Mouse (Mus musculus) heart, adult 2 months (tissue): ENCODE measurements around the gene Lonrf2. TPM values are rescaled to one million over a fixed set of nuclear protein-coding genes. Genes with fewer than 3 reads are reported as not detected.

Source experiments
- DNase-seq, 2 experiments: peaks; one replicate each; pipeline ENCODE4 v3.0.0; 2021
- H3K27ac ChIP-seq: fragments of 200-600 bp; 2 replicates; pipeline ENCODE4 v1.8.1; 2022
- H3K27me3 ChIP-seq: fragments of 200-500 bp; 2 replicates; pipeline ENCODE4 v1.6.1; 2012; ENCODE audit warnings: mild to moderate bottlenecking, low read length, inconsistent platforms, mixed read lengths; ENCODE audit not compliant: control insufficient read depth, insufficient read depth
- H3K36me3 ChIP-seq: fragments of 200-500 bp; 2 replicates; pipeline ENCODE4 v1.6.1; 2012; ENCODE audit warnings: low read length, inconsistent platforms; ENCODE audit not compliant: control insufficient read depth, insufficient read depth
- H3K4me1 ChIP-seq: fragments of 200-500 bp; 2 replicates; pipeline ENCODE4 v1.6.1; 2011; ENCODE audit warnings: low read length; ENCODE audit not compliant: control insufficient read depth, insufficient read depth
- H3K4me3 ChIP-seq: fragments of 200-600 bp; 2 replicates; pipeline ENCODE4 v1.8.1; 2022
- H3K79me2 ChIP-seq: fragments of 200-500 bp; replicated peaks from 2 replicates; pipeline ENCODE4 v1.6.1; 2012; ENCODE audit warnings: mild to moderate bottlenecking, inconsistent platforms, low read length, moderate library complexity, mixed read lengths; ENCODE audit not compliant: control insufficient read depth, insufficient read depth
- H3K9ac ChIP-seq: fragments of 200-500 bp; 2 replicates; pipeline ENCODE4 v1.6.1; 2012; ENCODE audit warnings: low read depth, mild to moderate bottlenecking, control low read depth, inconsistent platforms, low read length, mixed read lengths
- CTCF ChIP-seq: fragments of 200-600 bp; IDR thresholded peaks from 2 replicates; pipeline ENCODE4 v1.8.1; 2022; ENCODE audit warnings: antibody characterized with exemption, mild to moderate bottlenecking, moderate library complexity
- EP300 ChIP-seq: fragments of 200-500 bp; IDR thresholded peaks from 2 replicates; pipeline ENCODE4 v1.6.1; 2011; ENCODE audit warnings: low read depth, low read length, control low read depth; ENCODE audit not compliant: insufficient read depth
- POLR2A ChIP-seq: fragments of 200-500 bp; IDR thresholded peaks from 2 replicates; pipeline ENCODE4 v1.6.1; 2011; ENCODE audit warnings: mild to moderate bottlenecking, low read depth, low read length, control low read depth; ENCODE audit not compliant: insufficient read depth
- WGBS: fragments of 180-500 bp; shearing (Covaris S2); methylation state at CpG from one replicate; pipeline ENCODE4 v1.1.7; 2018; 5-methylcytosine and 5-hydroxymethylcytosine counted together
- intact Hi-C: fragments of 180-260 bp; cut with DNase I; formaldehyde crosslinking; loops from one replicate; pipeline ENCODE4 v1.15.1; 2025
- long read RNA-seq: library from polyadenylated mRNA; stranded (forward); transcript quantifications from one replicate; pipeline ENCODE4 v2.0.0, GENCODE M21; 2021
- polyA plus RNA-seq: library from polyadenylated mRNA; depleted of rRNA; stranded (reverse); fragments of >200 nt; gene quantifications from 2 replicates; pipeline ENCODE4 v1.2.3, GENCODE M21; 2012; rRNA removed
- total RNA-seq, 2 experiments: library from RNA; stranded (reverse); gene quantifications; 2 replicates each; pipeline ENCODE4 v1.2.3; 2021

Lonrf2 gene
- 1 to 10 TPM; 3.3 to 3.8 TPM for total RNA-seq
- 2.6 and 4.2 TPM in 2 replicates for polyA plus RNA-seq
- long read RNA-seq, full-length matches to known transcripts: 1 of 3 reads
- long read RNA-seq, partial matches to known transcripts: 1 of 3 reads
- long read RNA-seq, other reads (novel, unspliced or antisense): 1 of 3 reads

GRCm38 (mm10) chr1:38836477-38836872, at the start of gene Lonrf2:
Gene Lonrf2, minus strand, starts transcription at chr1:38836711.
- intact Hi-C loops: no loop called here
- no peaks in the 10 kb centered on the region for H3K36me3 ChIP-seq
- no peak for DNase-seq

GRCm38 (mm10) chr1:38885956-38886355, 49.4 kb upstream of the Lonrf2 start:
- no peak for DNase-seq
- Histone ChIP-seq H3K36me3 (no peaks in the 10 kb centered on the region), H3K79me2 (no peaks in the 10 kb centered on the region), H3K4me1 (no peaks in the 10 kb centered on the region), H3K9ac (no peak overlapping the region), H3K27ac (no peak overlapping the region), H3K4me3 (no peak overlapping the region), H3K27me3 (no peaks in the 10 kb centered on the region)
- WGBS: 68% methylated on average over 2 of the region's 2 CpGs
- TF ChIP-seq POLR2A: no peak
- TF ChIP-seq CTCF: no peak
- no peak for TF ChIP-seq EP300
- intact Hi-C loops: no loop called here

More at GRCm38 (mm10) chr1:38836477-38836872, at the start of gene Lonrf2:
- peak within 1 kb of the TSS; percentile 57 for H3K9ac ChIP-seq
- 4% methylated on average over 31 of the region's 47 CpGs for WGBS
- no peaks in the 10 kb centered on the region for H3K27me3 ChIP-seq
- no peak within 1 kb of the TSS; the same call in 1 of the 2 replicates for H3K27ac ChIP-seq
- no peaks in the 10 kb centered on the region for H3K4me1 ChIP-seq
- no peaks in the 10 kb centered on the region for H3K79me2 ChIP-seq
- peak within 1 kb of the TSS; percentile 51 for H3K4me3 ChIP-seq
- TF ChIP-seq POLR2A (no peak), EP300 (no peak), CTCF (no peak)

- no peaks in the 10 kb centered on the region for H3K79me2 ChIP-seq
- H3K9ac ChIP-seq: no peak overlapping the region
- intact Hi-C loops: no loop called here
- no peak for DNase-seq
- H3K27me3 ChIP-seq: no peaks in the 10 kb centered on the region
- TF ChIP-seq CTCF: no peak
- no peak for TF ChIP-seq POLR2A
- TF ChIP-seq EP300: no peak
- H3K4me1 ChIP-seq: no peaks in the 10 kb centered on the region
- no peak overlapping the region for H3K27ac ChIP-seq
- WGBS: 68% methylated on average over 9 of the region's 9 CpGs
- no peaks in the 10 kb centered on the region for H3K36me3 ChIP-seq
- no peak overlapping the region for H3K4me3 ChIP-seq
Measured at GRCm38 (mm10) chr1:38883766-38884165, 47.3 kb upstream of the Lonrf2 start.

- Histone ChIP-seq H3K36me3 (no peaks in the 10 kb centered on the region), H3K9ac (no peak overlapping the region), H3K27me3 (no peaks in the 10 kb centered on the region), H3K79me2 (no peaks in the 10 kb centered on the region), H3K27ac (no peak overlapping the region), H3K4me1 (no peaks in the 10 kb centered on the region), H3K4me3 (no peak overlapping the region)
- intact Hi-C loops: no loop called here
- no peak for DNase-seq
- TF ChIP-seq POLR2A (no peak), EP300 (no peak), CTCF (no peak)
- WGBS: 67% methylated on average over 4 of the region's 4 CpGs
Measured at GRCm38 (mm10) chr1:38882746-38883145, 46.2 kb upstream of the Lonrf2 start.

GRCm38 (mm10) chr1:38881366-38881765, 44.9 kb upstream of the Lonrf2 start:
- Histone ChIP-seq H3K4me3 (no peak overlapping the region), H3K4me1 (no peaks in the 10 kb centered on the region), H3K9ac (no peak overlapping the region), H3K79me2 (no peaks in the 10 kb centered on the region), H3K27ac (no peak overlapping the region), H3K27me3 (no peaks in the 10 kb centered on the region), H3K36me3 (no peaks in the 10 kb centered on the region)
- intact Hi-C loops: no loop called here
- 80% methylated on average over 4 of the region's 4 CpGs for WGBS
- TF ChIP-seq POLR2A (no peak), EP300 (no peak), CTCF (no peak)
- no peak for DNase-seq

- no peak for DNase-seq
- H3K79me2 ChIP-seq: no peaks in the 10 kb centered on the region
- intact Hi-C loops: no loop called here
- TF ChIP-seq CTCF (no peak), POLR2A (no peak), EP300 (no peak)
- no peak overlapping the region for H3K4me3 ChIP-seq
- H3K9ac ChIP-seq: no peak overlapping the region
- H3K27me3 ChIP-seq: no peaks in the 10 kb centered on the region
- H3K36me3 ChIP-seq: no peaks in the 10 kb centered on the region
- no peaks in the 10 kb centered on the region for H3K4me1 ChIP-seq
- 44% methylated on average over 5 of the region's 5 CpGs for WGBS
- H3K27ac ChIP-seq: no peak overlapping the region
Measured at GRCm38 (mm10) chr1:38876671-38877382, 40.3 kb upstream of the Lonrf2 start.
